Mouse (Mus musculus) lung, postnatal 0 days (tissue): ENCODE measurements at regions not wholly inside any gene's neighbourhood (a gene's known extent, or its start where the extent isn't known, plus 50 kb on each side); places are given as distances from the start of the nearest gene placed in this dataset.

Experiments used
- CTCF ChIP-seq: IDR thresholded peaks from 2 replicates; pipeline ENCODE4 v1.5.1; 2016; ENCODE audit warnings: antibody characterized with exemption, mild to moderate bottlenecking
- EP300 ChIP-seq: IDR thresholded peaks from 2 replicates; pipeline ENCODE4 v1.6.1; 2016; ENCODE audit warnings: antibody characterized with exemption, mild to moderate bottlenecking, control low read depth

- TF ChIP-seq CTCF: no peak
- no peak for TF ChIP-seq EP300
Observed at GRCm38 (mm10) chr10:83979930-83980329, 257.3 kb downstream of the 1500009L16Rik start.
